Mouse (Mus musculus): Measurements from ENCODE around the gene Ppp2r3c. TPM values are rescaled to one million over a fixed set of nuclear protein-coding genes. Genes with fewer than 3 reads are reported as not detected.
A peak's percentile ranks its signal among the peaks of the same experiment; 100 is the strongest.
"Not testable (repeated sequence)": the region's sequence is repeated elsewhere in the genome, so short reads cannot be mapped to it uniquely, and the experiment has no call there.

Gene Ppp2r3c
- polyA plus RNA-seq (2017; shearing (Covaris generic)): 10 to 100 TPM; 17.8 to 19.1 TPM

DNA sequence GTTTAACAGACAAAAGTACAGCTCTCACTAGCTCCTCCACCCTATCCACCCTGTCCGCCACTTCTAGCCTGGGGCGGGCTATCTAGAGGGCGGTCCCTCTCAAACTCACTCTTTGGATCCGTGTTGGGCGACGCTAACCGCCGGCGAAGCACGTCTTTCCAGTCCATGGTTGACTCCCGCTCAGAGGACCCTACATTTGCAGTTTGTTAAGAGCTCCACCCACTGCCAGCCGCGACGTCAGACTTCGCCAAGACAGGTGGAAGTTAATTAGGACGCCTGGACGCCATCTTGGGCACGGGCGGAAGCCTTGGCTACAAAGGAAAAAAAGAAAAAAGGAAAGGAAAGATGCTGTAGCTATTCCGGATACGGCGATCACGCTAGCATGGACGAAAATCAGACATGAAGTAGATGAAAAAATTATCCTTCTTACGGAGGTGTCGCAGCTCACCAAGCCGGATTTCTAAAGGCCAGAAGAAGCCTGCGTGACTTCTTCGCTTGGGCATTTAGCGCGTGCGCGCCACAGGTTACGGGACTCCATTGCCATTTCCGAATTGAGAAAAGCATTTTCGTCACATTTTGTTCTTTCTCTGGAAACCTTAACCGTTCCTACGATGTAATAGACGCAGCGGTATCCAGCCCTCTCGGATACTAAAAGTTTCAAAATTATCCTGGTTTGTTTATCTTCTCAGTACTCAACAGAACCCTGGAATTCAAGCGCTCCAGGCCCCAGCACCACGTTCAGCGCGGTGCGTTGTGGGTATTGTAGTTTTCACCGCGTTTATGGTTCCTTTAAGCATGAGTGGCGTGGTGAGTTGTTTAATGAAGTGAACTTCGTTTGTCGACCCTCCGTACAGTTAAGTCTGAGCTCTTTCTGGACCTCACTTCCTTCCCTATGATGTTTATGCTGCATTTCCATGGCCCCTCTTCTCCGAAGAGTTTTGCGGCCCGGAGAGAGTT, at the start of gene Ppp2r3c:
Gene Ppp2r3c, minus strand, starts transcription at position 514 of the 957 bp plus-strand sequence.
- peak; percentile 92 for ATAC-seq

DNA sequence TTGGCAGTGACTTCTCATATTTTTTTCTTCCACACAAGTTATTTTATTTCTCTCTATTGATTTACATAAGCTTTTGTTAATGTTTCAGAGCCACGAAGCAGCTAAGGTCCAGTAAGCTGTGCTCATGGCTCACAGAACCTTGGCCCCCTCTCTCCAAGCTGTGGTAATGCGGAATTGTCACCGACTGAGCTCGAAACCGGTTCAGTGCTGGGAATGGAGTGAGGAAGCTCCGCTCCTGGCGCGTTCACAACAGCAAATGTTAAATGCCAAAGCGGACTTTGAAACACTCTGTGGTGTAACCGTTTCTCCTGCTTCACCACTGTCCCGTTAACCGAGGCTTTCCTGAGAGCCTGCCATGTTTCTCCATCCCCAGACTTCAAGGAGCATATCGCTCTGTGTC, 41.8 kb upstream of the Ppp2r3c start:
- ATAC-seq: no peak

DNA sequence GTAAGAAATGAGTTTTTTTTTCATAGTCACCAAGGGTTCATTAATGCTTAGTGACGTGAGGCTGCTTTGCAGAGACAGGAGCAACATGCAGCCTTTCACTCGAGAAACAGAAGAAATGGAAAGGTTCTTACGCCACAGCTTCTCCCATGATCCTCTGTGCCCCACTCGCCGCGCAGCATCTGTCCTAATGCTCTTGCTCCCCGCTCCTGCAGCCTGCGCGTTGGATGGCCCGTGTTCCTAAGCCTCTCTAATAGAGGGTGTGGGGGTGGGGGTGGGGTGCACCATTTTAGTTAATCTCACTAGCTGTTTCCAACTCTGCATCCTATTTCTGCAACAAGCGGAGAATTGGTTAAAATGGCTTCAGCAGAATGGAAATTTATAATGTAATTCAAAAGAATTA, 41.2 kb upstream of the Ppp2r3c start:
- ATAC-seq: no peak

DNA sequence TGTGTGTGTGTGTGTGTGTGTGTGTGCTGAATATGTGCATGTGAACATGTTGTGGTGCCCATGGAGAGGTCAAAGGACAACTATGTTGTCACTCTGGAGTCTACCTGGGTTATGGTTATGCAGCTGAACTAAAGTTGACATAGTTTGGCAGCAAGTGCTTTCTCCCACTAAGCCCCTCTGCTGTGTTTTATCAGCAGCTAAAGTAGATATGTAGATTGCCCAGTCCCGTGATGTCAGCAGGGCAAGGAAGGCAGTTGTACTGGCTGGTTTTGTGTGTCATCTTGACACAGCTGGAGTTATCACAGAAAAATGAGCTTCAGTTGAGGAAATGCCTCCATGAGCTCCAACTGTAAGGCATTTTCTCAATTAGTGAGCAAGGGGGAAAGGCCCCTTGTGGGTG, 40.2 kb upstream of the Ppp2r3c start:
- not testable (repeated sequence) for ATAC-seq

DNA sequence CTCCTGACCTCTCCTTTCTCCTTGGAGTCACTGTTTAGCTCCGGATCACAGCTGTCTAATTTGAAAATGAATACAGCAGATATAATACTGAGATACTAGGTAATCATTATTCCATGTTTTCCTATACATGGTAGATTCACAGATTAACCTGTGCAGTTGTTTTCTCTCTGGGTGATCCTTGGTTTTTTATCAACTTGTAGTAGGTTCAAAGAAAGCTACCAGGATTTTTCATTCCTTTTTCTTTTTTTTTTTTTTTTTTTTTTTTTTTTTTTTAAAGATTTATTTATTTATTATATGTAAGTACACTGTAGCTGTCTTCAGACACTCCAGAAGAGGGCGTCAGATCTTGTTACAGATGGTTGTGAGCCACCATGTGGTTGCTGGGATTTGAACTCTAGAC, 35.7 kb upstream of the Ppp2r3c start:
- ATAC-seq: not testable (repeated sequence)

DNA sequence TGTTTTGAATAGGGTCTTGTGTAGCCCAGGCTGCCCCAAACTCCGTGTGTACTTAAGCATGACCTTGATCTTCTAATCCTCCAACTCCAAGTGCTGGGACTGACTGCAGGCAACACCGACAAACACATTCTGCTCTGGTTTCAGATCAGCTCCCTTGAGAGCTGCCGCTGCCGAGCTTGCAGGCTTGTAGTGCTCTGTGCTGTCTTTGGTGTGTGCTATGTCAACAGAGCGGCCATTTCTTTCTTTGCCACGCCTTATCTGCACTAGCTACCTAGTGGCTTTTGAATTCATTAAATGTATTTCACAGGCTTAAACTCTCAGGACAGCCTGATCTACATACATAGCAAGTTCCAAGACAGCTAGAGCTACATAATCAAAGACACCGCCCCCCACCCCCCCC, 30.9 kb upstream of the Ppp2r3c start:
- ATAC-seq: no peak

DNA sequence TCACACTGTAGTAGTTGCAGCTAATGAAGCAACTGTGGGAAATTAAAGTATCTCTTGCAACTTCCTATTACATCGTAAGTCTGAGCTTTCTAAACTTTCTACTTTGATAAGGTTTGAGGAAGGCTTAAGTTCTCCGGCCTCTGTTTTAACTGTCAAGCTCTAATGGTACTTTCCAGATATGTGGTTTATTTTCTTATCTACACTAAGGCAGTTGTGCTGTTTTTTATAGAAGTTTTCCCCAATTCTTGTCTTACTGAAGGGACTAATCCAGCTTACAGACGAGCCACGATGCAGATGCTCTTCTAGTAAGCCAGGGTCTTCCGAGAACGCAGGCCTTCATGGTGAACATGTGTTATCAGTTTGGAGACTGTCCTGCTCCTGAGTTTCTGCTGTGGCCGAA, 26.6 kb upstream of the Ppp2r3c start:
- ATAC-seq: no peak

DNA sequence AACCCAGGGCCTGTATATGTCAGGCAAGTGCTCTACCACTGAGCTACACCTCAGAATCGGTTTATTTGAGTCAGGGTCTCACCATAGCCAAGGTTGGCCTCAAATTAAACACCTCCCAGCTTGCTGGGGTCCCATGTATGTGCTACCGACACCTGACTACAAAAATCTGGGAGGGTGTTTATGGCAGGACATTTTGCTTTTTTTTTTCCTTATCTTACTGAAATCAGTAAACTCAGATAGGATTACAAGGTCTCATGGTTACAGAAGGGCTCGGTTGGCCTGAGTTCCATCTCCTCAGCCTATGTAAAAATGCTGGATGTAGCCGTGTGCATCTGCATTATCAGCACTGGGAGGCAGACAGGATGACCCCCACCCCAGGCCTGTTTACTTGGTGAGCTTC, 26.0 kb upstream of the Ppp2r3c start:
- no peak for ATAC-seq

DNA sequence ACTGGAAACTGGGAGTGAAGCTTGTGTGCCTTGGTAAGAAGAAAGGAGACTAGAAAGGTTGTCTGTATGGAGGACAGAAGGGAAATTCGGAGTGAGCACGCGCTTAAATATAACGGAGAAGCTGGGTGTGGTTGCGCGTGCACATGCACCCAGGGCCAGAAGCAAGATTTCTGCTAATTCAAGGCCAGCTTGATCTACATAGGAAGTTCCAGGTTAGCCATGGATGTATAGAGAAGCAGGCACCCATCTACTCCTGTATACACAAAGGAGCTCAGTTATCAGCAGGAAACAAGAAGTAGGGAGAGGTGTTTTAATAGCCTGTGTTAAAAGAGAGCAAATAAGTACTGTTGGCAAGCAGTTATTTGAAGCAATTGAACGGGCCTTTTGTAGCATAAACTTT, 22.9 kb upstream of the Ppp2r3c start:
- no peak for ATAC-seq

DNA sequence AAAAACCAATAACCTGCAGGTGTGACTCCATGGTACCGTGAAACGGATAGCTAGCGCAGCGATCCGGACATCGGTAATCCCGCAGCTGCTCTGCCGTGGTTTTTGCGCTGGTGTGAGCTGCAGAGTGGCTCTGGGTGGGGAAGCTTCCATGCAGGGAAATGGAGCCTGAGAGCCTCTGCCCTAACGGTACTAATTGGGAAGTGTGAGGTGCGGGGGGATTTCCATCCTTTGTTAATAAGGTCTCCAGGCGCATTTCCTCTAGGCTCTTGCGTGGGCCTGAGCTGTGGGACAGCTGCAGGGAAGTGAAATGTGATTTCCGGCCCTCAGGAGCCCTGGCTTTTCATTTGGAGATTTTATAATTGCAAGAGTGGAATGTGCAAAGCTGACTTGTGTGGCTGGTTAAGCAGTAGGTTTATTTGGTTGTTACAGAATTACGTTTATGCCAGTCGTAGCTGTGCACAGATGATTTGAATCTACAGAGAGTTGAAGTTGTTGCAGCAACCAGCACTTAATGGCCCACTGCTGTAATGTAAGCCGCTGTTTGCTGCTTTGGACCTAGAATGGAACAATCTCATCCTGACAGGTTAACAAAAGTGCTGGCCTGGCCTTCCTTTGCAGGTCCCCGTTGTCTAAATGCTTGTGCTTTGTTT, 19.0 kb upstream of the Ppp2r3c start:
- ATAC-seq: no peak

DNA sequence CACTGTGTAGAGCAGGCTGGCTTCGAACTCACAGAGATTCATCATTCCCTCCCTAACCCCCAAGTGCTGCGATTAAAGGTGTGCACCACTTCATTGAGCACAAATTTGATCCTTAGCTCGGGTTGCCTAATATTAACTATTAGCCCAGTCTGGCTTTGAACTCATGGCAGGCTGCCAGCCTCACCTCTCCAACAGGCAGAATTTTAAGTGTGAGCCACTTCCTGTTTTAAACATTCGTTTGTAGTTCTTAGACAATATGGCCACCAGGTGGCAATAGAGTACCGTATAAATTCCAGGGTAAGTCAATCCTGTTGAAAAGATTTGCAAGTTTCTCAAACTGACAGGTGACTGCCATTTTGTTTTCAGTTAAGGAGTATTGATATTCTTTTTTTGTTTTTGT, 12.4 kb upstream of the Ppp2r3c start:
- ATAC-seq: peak; percentile 96

DNA sequence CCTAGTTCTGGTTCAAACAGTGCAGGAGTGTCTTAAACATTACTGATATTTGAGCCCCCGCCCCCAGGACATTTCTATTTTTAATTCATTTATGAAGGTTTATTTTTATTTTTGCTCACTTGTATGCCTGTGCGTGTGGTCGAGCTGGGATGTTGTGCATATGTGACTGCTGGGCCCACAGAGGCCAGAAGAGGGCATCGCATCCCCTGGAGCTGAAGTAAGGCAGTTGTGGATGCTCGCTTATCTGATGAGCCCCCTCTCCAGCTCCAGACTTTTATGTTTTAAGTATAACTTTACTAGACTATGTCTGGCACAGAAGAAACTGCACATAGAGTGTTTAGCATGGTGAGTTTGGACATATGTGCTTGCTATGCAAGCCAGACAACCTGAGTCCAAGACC, 11.1 kb upstream of the Ppp2r3c start:
- no peak for ATAC-seq

DNA sequence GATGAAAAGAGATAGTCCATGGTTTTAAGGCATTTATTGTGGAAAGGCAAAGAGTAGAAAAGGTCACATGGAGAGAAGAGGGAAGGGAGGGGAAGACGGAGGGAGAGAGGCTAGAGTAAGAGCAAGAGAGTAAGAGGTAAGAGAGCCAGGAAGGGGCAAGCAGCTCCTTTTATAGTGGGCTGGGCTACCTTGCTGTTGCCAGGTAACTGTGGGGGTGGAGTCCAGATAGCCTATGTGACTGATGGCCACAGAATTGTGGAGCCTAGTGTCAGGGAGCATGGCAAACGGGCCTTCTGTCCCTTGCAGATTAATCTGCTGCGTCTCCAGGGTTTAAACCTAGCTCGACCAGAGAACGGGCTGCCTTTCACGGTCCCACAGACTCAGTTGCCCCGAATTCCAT, 9.0 kb upstream of the Ppp2r3c start:
- no peak for ATAC-seq

DNA sequence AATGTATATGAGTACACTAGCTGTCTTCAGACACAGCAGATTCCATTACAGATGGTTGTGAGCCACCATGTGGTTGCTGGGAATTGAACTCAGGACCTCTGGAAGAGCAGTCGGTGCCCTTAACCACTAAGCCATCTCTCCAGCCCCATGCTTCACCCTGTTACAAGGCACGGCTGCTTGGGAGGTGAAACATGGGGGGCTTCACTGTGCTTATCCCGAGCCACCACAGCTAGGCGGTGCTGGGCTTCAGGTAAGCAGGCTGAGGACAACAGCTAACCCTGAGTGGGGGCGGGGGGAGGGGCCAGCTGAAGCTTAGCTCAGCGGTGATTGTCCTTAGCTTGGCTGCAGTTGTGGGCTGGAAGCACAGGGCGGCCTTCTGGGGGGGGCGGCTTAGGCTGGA, 6.7 kb upstream of the Ppp2r3c start:
- no peak for ATAC-seq

DNA sequence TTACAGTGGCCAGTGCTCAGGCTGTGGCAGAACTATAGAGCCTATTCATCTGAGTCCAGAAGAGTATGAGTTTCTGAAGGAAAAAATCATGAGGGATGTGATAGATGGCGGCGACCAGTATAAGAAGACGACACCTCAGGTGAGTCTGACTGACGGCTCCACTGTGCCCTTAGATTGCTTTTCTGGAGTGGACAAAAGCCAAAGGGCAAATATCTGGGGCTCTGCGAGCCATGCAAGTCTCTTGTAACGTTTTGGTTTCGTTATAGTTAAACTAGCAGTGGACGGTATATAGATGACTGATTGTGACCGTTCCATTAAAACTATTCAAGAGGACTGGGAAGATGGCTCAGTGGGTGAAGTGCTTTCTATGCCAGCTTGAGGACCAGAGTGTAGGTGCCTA, 5.9 kb upstream of the Ppp2r3c start:
- no peak for ATAC-seq

DNA sequence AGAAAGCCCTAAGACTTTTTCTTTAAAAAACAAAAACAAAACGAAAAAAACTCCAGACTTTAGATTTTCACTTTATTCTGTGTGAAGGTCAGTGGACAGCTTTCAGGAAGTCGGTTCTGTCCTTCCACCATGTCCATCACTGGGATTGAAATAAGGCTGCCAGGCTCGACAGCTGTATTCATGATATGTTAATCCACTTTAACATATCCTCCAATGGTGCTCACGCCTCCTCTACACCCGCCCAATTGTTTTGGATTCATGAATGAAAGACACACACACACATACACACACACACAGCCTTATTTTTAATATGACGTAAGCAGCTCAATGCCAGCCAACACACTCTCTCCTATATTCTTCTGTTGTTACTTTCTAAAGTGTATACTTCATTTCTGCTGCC, 4.8 kb upstream of the Ppp2r3c start:
- no peak for ATAC-seq

DNA sequence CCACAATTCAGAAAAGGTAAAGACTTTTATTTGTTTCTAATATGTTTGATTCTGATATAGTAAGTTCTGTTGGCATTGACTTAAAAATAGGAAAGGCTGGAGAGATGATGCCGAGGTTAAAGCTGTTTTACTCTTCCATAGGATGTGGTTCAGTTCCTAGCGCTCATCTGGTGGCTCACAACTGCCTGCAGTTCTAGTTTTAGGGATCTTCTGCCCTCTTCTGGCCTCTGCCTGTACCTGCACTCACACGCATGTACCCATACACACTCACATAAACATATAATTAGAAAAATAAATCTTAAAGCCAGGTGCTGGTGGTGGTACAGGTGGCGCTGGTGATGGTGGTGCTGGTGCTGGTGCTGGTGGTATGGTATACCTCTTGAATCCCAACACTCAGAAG, 3.6 kb upstream of the Ppp2r3c start:
- ATAC-seq: no peak

DNA sequence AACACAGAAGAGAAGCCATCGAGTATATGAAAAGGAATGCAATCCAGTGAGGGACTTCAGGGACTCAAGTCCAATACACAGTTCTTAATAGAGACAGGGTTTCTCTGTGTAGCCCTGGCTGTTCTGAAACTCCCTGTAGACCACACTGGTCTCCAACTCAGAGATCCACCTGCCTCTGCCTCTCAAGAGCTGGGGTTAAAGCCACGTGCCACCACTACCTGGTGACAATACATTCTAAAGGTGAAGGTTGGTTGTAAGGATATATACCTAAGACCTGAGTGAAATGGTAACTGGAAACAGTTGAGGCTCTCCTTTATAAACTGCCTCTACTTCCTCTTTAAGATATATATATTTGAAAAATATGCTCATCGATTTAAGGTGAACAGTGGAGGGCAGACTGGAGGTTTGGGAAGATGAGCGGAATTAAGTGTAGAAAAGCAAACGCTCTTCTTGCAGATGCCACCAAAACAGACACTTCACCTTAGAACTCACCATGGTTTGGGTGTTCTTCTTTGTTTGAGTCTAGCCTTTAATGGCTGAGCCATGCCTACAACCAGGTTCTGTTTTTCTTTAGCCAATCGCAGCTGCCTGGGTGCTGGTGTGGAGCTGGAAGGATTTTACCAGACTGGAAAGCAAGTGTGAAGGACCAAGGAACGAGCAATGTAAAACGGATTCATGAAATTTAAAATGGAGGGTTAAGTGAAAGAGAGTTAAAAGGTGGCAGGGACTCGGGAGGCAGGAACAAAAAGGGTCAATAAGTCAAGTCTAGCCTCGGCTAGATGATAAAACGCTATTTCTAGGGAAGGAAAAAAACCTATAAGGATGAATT, 1.1 kb downstream of the Ppp2r3c start:
- no peak for ATAC-seq

DNA sequence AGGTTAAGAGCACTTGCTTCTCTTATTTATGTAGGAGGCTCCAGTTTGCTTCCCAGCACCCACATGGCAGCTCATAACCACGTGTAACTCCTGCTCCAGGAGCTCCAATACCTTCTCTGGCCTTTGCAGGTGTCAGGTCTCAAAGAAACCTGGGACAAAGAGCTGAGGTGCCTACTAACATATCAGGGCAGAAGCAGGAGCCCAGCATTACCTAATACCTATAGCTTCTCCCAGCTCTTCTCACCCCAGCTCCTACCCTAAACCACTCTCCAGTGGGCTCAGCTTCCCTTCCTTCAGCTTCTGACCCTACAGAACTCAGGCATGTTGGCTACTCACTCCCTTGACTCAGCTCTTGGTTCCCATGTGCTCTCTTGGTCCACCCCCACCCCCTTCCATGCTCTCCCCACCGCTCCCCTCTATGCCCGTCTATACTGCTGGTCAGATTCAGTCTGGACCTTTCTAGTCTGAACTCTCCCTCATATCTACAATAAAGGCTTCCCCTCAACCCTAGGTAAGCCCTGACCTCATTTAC, 1.9 kb downstream of the Ppp2r3c start:
- no peak for ATAC-seq

DNA sequence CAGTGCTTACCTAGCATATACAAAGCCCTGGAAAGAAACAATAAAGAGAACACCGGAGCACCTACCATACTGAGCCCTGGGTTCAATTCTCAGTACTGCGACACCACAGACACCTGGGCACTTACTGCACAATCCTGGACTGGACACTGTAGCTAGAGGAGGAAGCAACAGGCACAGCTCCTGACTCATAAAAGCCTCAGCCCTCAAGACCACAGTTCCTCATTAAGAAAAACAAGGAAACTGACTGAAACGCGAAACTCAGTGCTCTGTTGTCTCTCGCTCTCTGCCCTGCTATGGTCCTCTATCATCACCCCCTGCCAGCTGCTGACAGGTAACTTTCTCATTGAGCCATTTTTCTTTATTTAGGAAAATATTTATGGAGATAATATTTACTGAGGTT, 3.5 kb downstream of the Ppp2r3c start, which contains the start of gene 1110008L16Rik:
Gene 1110008L16Rik, plus strand, starts transcription at position 242 of the 400 bp plus-strand sequence.
- ATAC-seq: no peak

DNA sequence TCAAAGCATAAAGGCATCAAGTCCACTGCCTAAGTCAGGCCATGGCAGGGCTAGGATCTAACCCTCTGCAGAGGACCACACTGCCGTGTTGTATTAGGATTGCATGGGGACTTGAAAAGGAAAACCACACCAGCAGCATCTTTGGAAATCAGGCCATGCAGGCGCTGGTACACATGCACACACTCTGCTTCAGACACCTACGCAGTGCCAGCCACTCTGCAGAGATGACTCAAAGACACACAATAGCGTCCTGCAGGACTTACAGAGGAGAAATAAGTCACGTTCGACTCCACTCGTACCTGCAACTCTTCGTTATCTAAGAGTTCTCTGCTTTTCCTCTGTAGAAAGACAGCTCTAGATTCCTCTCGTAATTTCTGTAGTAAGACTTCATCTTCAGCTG, 4.7 kb downstream of the Ppp2r3c start:
- no peak for ATAC-seq

DNA sequence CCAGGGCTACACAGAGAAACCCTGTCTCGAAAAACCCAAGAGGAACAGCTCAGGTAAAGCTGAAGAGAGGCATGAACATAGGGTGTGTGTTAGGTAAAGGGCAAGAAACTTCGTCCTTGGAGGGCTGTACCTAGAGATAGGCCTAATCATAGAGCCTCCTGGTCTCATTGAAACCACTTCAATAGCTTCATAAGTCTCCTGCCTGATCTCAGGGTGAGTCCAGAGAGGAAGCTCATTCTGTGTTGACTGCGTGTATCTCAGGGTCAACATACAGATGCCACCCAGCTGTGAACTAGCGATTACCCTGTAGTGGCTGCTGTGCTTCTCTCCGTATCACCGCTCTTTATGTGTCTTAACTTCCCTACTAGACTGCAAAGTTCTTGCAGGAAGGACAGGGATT, 25.2 kb downstream of the Ppp2r3c start:
- not testable (repeated sequence) for ATAC-seq

DNA sequence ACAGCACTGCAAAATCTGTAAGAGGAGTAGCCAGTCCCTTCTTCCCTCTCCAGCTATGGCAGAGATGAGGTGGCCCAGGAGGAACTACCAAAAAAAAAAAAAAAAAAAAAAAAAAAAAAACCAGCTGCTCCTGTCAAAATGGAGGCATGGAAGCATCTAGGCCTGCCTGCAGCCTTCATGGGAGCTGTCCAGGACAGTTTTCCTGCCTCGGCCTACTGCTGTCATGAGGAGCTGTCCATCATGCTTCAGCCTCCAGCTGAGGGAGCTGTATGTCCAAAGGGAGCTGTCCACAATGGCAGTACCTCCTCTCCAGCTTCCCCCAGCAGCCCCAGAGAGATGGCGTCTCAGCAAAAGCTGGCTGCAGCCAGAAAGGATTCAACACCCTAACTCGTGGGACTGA, 30.6 kb downstream of the Ppp2r3c start:
- no peak for ATAC-seq

Measured in CD4-positive, CD25-positive, alpha-beta regulatory T cell, adult 4 months (primary cell).